Mouse (Mus musculus) layer of hippocampus, adult 18-20 months (tissue): ENCODE results near the gene Serpina12. TPM values are rescaled to one million over a fixed set of nuclear protein-coding genes. Genes with fewer than 3 reads are reported as not detected.

ENCODE experiments used
- DNase-seq, 2 experiments: peaks; one replicate each; pipeline ENCODE4 v3.0.0; 2022; ENCODE audit warnings: low spot score in 2 of 2
- long read RNA-seq: library from polyadenylated mRNA; stranded (forward); transcript quantifications from one replicate; pipeline ENCODE4 v2.0.0, GENCODE M21; 2021
- total RNA-seq, 2 experiments: library from RNA; stranded (reverse); gene quantifications; 2 replicates each; pipeline ENCODE4 v1.2.3; 2021

Serpina12 gene
- total RNA-seq: not detected
- long read RNA-seq: 0 reads

DNA sequence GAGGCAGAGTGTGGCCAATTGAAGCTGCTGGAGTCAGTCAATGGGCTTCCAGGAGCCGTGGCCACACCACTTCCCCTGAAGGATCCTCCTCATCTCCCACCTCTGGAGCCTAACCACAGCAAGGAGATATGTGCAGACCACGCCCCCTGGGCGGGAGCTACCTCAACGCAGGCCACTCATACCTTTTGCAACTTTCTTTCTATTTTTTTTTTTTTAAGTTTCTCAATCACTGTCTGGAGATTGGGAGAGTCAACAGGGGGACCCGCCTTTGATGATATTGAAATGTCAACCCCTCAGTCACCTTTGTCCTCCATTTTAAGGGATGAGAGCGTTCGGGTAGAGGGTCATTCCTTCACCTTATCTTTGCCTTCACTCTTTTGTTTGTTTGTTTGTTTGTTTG lies at the start of gene Serpina12:
Gene Serpina12, minus strand, starts transcription at position 101 of the 400 bp plus-strand sequence.
- DNase-seq: no peak

DNA sequence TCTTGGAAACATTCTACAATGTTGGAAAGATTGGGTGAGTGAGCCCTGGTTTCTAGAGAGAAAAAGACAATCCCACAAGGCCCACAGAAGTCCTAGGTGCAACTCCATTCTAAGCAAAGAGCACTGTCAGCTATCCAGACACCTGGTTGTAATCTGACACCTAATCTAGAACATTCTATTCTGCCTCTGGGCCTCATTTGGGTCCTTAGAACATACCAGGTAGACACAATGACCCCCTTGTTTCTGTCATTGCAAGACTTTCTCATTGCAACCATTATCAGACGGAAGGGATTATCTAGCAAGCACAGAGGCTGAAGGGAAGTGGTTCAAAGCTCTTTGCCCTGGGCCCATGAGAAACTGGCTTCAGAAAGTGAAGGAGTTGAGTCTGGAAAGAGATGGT lies 47.1 kb upstream of the Serpina12 start:
- no peak for DNase-seq

DNA sequence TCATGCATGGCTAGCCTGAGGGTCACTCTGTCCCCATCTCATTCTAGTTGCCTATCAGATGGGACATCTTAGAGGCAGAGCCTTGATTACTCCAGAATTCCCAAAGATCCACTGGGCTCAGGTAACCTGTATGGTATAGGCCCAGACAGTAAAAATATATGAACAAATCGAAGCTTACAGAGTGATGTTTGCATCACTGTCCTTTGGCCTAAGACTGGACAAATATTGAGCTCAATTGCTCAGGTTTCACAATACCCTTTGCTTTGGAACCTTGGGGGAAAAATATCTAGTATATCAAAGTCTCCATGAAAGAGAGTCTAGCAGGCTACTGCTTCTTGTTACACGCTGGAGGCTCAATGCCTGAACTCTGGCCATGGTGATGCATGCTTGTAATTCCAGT lies 45.9 kb upstream of the Serpina12 start:
- DNase-seq: no peak

DNA sequence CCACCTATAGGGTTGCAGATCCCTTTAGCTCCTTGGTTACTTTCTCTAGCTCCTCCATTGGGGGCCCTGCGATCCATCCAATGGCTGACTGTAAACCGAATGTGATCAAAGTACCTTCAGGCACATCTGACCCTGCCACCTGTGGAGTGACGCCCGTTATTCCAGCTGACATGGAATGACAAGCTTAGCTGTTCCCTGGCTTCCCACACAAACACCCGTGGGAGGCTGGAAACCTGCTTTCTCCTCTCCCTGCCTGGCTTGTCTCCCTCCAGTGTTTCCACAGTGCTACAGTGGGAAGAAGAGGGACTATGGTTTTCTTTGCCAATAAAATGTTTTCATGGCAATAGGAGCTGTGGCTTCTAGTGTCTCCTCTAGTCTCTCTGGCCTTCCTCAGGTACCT lies 28.0 kb upstream of the Serpina12 start:
- peak; percentile 62 to 75 for DNase-seq

DNA sequence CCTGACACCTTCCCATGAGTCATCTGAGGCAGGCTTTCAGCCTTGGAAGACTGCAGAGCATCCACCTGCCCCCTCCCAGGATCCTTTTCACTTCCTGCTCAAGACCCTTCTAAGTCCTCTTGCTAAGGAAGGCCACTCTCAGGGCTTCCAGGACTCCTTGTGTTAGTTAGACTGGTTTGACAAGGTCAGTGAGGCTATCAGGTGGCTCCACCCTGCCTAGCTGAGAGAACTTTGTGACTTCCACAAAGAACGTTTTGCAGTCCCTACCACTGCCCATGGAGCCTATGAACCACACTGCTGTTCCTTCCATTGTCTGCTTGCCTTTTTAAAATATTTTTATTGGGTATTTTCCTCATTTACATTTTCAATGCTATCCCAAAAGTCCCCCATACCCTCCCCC lies 27.5 kb upstream of the Serpina12 start:
- no peak for DNase-seq

DNA sequence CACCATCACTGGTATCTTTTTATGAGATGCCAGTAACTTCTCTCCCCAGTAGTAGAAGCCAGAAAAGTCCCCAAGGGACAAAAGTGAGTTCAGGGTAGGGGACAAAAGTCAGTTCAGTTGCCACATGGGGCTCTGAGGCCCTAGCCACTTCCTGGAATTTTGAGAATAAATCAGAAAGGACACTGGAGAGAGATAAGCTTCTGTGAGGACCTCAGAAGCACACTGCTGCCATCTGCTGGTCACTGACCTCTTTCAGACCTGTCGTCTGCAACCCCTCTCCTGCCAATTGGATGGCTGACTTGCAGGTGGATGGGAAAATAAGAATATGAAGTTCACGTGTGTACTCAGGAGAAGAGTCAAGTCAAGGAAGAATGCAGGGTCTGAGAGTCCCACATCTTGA lies 25.4 kb upstream of the Serpina12 start:
- peak; percentile 65 to 88 for DNase-seq

DNA sequence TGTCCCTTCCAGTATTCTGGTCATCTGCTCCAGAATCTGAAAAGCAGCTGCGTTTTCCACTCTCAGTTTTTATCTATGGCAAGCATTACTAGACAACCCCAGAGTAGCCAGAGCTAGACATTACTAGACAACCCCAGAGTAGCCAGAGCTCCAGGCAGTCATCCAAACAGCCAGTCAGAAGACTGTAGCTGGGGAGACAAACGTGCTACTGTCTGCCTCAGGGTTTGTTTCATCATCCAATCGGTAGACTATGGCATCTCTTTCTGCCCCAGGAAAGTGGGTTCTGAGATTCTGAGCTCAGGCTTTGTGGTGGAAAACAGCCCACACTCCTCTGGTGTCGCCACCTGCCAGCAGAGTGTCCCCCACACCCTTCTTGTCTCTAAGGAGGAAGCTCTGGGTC lies 23.3 kb upstream of the Serpina12 start:
- DNase-seq: peak; percentile 63 to 73

DNA sequence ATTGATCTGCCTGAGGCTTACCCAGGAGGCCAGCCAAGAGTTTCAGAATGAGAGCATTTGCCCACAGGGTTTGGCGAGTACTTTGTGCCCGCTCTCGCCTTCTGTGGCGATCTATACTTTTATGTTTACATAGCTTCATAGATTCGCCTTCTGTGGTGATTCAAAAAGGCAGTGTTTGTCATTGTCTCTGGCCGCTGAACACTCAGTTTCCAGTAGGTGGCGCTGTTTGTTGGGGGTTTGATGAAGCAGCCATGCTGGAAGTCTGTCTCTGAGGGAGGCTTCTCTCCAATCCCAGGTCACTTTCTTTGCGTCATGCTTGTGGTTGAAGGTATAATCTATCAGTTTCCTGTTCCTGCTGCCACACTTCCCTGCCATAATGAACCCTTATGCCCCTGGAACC lies 22.0 kb upstream of the Serpina12 start:
- peak; percentile 17 to 58 for DNase-seq

DNA sequence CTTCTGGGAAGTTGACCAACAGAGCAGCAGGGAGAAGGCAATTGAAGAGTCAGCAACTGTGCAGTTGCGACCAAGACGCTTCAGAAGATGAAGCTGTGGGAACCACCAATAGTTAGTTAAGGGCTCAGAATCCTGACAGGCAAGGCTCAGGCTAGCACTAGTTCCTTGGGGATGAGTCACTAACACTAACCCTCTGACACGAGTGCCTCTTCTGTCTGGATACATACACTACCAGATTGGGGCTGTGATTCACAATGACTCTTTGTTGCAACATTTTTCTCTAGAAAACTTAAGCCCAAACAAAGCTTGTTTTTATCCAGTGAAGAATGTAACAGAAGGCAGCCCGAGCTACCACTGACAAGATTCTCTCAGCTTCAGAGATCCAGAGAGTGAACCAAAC lies 20.8 kb upstream of the Serpina12 start:
- DNase-seq: no peak

DNA sequence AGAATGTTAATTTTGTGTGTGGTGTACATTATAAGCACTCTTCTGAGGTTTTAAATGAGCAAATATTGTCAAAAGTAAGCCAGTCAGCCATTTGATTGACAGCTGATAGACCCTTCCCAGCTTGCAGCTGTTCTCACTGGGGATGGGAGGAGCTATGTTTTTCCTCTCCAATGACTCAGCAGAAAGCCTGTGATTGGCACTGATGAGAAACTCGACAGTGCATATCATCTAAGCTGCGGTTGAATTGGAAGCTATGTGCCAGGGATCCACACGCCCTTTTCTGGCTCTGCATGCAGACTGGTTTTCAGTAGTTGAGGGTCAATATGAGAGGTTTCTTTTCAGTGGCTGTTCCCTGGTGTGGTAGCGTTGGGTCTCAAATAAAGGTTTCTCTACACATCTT lies 20.3 kb upstream of the Serpina12 start:
- no peak for DNase-seq

DNA sequence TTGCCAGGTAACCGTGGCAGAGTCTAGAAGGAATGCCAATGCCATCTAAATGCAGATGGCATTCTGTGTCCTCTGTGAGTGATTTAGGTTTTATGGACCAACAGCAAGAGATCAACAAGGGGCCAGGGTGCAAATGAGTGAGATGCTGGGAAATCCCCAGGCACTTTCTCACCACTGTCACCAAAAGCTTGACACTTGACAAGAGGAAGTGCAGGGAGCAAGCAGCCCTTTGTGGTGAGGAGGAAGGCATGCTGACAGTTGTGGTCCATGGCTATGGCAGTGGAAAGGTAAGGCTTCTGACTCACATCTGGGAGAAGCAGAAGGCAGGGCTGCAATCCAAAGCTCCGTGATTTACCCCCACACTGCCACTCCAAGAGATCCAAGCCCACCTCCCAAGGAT lies 17.6 kb upstream of the Serpina12 start:
- no peak for DNase-seq

DNA sequence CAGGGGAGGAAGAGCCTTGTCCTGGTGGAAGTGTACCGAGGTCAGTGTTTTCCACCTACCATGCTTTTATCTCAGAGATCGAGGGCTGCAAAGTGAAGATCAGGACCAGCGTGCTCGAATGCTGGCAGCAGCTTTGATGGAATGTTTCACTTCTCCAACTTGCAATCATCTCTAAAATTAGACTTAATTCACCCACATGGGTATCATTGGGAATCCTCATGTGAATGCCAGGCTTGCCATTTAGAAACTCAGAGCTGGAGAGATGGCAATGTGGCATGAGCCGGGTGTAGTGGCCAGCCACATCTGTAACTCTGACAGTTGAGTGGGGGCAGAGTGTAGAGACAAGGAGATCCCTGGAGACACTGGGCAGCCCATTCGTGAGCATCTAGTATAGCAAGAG lies 15.9 kb upstream of the Serpina12 start:
- DNase-seq: peak in 1 of 2 experiments; percentile 40

DNA sequence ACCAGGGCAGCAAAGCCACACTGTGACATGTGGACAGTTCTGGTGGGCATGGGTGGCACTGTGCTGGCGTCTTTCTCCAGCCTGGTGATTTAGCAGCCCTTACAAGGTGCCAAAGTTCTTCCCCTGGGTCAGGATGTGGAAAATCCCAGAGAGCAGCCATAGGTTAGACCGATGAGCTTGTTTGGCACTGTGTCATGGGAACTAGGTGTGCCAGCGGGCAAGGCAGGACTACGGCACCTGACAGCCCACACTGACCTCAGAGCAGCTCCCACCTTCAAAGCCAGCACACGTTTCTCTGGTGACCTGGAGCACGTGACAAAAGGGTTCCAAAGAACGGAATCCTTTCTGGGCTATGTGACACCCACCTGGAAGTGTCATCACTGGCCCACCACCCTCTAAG lies 13.3 kb upstream of the Serpina12 start:
- DNase-seq: no peak

DNA sequence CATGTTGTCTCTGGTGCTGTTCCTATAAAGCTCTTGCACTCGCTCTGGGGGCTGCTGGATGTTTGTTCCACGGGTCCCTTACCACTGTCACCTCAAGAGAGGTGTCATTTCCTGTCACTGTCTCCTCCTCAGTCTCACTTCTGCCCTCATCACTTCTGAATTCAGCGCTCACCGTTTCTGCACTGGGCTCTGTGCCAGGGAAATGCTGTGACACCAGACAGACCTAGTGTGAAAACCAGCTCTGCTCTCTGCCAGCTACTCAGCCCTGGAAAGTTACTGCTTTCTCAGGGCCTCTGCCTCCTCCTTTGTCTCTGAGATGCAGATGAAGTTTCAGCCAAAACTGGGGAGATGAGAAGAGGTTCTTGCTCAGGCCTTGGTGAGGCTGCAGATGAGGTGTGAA lies 12.8 kb upstream of the Serpina12 start:
- peak in 1 of 2 experiments; percentile 53 for DNase-seq

DNA sequence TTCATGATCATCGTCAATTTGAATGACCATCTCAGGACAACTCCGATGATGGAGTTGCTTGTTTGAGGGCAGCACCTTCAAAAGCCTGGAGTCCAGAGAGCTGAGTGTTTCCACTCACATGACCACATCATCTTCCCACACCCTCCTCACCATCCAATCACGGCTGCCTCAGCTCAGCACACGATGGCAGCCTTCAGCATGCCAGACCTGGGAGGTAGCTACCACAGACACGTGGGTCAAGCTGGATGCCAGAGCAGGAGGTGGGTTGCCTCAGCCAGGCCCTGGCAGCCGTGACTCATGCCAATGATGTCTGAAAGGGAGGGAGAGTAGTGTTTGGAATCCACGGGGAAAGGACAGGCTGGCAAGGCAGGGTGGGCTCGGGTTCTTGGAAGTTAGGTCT lies 11.5 kb upstream of the Serpina12 start:
- no peak for DNase-seq

DNA sequence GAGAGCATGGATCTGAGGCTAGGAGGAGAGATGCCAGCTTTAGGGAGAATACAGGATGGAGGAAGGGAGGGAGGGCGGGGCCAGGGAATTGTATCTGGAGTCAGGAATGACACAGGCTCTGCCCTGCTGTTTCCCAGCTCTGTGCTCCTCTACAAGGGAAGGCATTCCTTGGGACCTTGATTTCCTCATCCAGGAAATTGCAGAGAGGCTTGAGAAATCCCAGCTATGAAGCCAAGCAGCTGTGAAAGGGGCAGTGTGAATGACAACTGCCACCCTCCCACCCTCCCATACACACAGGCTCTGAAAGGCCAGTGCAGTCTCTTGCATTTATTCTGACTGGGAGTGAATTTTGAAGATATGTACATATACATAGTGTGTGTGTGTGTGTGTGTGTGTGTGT lies 9.8 kb upstream of the Serpina12 start:
- no peak for DNase-seq

DNA sequence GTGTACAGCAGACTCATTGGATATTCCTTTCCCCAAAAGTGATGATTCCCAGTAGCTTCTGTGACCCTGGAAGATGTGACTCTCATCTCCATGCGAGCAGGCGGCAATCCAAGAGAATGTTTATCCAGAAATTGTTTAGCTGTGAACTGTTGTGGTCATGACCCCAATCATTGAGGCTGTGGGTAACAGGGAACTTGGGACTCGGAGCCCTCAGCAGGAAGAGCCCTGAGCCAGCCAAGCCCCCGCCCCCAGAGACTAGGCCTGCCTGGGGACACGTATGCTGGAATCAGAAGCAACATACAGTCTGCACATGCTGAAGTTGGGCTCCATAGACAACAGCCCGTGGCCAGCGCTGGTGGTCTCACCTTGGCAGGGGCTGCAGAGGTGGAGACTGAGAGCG lies 1.5 kb upstream of the Serpina12 start:
- no peak for DNase-seq

DNA sequence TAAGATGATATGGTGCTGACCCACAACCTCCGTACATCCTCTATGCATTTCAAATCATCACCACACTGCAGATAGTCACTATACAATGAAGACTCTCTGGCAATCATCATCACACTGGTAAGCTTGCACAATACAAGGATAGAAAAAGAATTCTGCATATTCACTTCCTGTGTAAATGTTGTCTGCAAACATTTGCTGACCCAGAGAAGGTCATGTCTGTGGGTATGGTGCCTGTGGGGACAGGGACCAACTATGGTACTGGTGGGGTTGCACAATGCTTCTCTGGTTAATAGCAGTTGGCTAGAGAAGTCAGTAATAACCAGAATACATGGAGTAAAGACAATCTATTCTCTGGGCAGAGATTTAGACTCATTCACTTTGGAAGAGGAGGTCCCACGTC lies 1.5 kb downstream of the Serpina12 start:
- DNase-seq: no peak

DNA sequence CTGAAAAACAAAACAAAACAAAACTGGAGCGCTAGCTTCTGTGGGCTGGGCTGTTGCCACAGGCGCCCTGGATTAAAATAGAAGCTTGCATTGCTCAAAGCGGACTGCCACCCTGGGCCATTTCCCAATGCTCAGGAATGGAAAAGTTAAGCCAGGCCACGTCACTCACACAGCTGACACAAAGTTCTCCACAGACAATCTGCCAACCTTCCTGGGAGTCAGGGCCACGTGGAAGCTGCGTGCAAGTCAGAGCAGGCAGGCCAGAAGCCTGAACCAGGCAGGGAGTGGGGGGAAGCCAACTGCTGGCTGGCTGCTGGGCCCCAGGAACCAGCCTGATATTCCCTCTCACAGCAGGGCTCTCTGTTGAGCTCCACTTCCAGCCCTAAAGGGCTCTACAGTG lies 2.8 kb downstream of the Serpina12 start:
- DNase-seq: peak; percentile 50 to 80

DNA sequence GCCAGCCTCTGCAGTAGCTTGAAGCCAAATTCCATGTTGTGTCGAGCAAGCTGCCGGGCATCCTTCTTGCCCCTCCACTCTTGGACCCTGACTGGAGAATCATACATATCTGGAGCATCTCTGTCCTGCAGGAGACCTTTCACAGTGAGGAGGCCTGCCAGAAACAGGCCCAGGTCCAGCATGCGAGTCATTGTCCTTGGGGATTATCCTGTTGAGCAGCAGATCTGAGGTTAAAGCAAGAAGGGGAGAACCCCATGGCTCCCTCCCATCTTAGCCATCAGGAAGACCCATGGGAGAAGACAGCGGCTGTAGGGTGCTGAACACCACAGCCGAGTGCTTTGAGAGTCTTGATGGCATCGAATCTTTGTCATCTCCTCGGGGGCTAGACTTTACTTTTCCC lies 6.1 kb downstream of the Serpina12 start:
- no peak for DNase-seq

DNA sequence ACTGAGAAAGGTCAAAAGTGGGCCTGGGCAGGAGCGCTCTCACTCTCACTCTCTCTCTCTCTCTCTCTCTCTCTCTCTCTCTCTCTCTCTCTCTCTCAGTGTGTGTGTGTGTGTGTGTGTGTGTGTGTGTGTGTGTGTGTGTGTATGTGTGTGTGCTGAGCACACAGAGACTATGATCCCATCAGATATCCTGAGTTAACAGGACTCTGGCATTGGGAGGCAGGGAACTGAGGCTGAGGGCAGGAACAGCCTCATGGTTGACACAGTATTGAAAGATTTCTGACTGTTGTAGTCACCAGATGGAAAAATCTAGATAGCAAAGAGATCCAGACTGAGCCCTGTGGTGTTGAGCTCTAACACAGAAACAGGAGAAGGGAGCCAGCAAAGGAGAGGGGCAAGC lies 10.5 kb downstream of the Serpina12 start:
- DNase-seq: no peak

DNA sequence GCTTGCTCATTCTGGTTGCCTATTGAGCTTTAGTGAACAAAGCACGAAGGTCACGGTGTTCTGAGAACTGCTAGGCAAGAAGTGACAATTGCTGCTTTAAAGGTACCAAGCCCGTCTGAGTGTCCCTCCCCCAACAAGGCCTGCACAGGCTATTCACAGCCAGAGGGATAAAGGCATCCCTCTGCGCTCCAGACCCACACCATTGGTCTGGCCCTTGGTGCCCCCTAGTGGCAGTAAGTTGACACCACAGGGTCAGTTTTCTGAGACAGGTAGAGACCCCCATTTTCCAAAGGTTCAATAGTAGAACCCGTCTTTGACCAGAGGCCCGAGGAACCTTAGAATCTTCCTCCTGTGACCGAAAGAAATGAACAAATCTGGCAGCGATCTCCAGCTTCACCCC lies 14.3 kb downstream of the Serpina12 start:
- DNase-seq: peak in 1 of 2 experiments; percentile 49

DNA sequence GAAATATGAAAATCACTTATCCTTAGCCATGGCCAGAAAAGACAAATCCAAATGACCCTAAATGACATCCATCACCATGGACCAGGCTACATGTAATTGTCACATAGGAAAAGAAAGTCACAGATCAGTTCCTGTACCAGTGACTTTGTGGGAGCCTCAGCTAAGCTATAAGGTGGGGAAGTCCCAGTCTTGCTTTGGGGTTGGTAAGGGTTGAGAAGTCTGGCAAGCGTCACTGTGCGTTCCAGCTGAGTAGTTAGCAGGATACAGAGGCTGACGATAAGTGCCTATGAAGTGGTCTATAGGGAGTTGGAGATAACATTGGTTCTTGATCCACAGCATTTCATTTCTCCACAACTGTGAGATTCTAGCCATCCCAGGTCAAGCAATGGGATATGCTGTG lies 29.0 kb downstream of the Serpina12 start:
- DNase-seq: no peak

DNA sequence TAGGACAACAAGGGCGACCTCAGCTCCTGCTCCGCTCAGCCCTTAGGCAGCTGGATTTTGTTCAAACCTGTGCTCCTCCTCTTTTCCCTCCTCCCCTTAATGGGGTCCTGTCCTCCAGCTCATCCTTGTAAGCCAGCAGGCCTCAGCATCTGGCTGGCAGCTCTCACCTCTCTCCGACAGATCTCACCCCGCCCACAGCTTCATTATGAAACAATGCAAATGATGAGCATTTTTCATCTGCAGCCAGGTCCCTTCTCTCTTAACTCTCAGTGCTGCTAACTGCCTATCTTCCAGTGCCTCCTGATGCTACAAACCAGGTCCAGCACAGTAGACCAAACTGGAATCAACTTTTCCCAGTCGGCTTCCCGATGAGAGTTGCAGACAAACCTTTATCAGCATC lies 30.6 kb downstream of the Serpina12 start, which contains the start of gene Serpina9:
Gene Serpina9, minus strand, starts transcription at position 136 of the 400 bp plus-strand sequence.
- no peak for DNase-seq
